Mouse (Mus musculus) thymus, adult 2 months (tissue): ENCODE results near the gene Mpv17l2.

Experiments
- CTCF ChIP-seq: fragments of 200-500 bp; IDR thresholded peaks from 2 replicates; pipeline ENCODE4 v1.5.1; 2012; ENCODE audit warnings: mild to moderate bottlenecking, control low read depth, low read length, moderate library complexity, borderline replicate concordance; ENCODE audit not compliant: control insufficient read depth, poor library complexity, insufficient read depth; ENCODE audit errors: extremely low read depth
- POLR2A ChIP-seq: fragments of 200-500 bp; IDR thresholded peaks from 2 replicates; pipeline ENCODE4 v1.6.1; 2012; ENCODE audit warnings: mild to moderate bottlenecking, low read length, control low read depth, moderate library complexity; ENCODE audit not compliant: control insufficient read depth, poor library complexity, insufficient read depth; ENCODE audit errors: extremely low read depth

GRCm38 (mm10) chr8:70742176-70742575, 18.6 kb downstream of the Mpv17l2 start:
- no peak for TF ChIP-seq CTCF
- no peak for TF ChIP-seq POLR2A
